Mouse (Mus musculus) layer of hippocampus, postnatal 25 days (tissue): Measurements from ENCODE around the gene Exoc2. TPM values are rescaled to one million over a fixed set of nuclear protein-coding genes. Genes with fewer than 3 reads are reported as not detected.

ENCODE experiments used
- DNase-seq, 2 experiments: peaks; one replicate each; pipeline ENCODE4 v3.0.0; 2022; ENCODE audit warnings: mixed read lengths in 2 of 2, low spot score in 1 of 2; ENCODE audit errors: extremely low spot score in 1 of 2
- total RNA-seq, 2 experiments: library from RNA; stranded (reverse); gene quantifications; 2 replicates each; pipeline ENCODE4 v1.2.3; 2021

Exoc2 gene
- total RNA-seq, 2 experiments from 2014 or later, result 39.3 to 46.3 TPM

DNA sequence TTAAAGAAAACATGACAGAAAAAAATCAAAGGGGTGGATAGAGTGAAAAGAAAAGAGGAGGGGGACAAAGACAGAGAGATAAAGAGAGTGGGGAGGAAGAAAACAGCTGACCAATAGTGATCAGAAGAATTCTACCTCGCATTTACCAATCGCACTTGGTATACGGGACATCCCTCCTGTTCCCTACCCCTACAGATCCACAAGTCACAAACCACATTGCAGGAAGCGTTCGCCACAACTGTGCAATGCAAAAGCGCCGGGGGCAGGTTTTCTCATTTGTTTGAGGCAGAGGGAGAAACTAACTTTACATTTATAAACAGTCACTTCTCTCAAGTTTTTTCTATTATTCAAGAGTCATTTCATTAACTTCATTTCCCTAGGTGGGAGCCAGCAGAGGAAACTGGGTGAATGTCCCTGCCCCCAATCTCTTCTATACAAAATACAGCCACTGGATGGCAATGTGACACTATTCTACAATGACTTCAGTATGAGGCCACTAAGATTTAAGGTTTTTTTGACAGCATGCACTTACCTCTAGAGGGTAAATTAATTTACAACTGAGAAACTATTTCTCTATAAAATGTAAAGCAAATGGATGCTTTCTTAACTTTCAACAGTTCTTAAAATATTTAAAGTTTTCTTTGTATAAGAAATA, 72.4 kb downstream of the Exoc2 start:
- DNase-seq, result no peak

DNA sequence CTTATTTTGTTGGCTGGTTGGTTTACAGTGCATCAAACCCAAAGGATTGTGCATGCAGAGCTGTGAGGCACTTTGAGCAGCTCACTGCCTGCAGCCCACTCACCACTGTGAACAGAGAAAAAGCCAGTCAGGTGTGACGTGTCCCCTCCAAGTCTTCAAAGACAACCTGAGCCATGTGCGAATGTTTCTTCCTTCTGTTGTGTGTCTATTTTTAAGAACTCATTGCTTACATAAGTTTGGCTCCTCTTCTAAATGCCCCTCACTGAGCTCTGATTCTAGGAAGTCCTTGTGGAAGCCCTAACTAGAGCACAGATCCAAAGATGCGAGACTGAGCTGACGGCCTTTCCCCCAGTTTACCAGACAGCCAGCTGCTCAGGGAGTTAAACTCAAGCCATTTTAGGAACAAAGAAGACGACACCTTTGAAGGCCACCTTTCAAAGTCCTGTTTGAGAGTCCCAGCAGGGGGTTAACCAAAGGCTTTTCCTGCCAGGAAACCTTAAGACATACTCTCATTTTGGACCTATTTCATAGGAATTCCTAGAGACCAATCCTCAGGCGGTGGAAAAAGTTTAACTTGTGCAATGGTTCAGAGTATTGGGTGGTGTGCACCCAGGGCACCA, 79.8 kb downstream of the Exoc2 start:
- no peak for DNase-seq

DNA sequence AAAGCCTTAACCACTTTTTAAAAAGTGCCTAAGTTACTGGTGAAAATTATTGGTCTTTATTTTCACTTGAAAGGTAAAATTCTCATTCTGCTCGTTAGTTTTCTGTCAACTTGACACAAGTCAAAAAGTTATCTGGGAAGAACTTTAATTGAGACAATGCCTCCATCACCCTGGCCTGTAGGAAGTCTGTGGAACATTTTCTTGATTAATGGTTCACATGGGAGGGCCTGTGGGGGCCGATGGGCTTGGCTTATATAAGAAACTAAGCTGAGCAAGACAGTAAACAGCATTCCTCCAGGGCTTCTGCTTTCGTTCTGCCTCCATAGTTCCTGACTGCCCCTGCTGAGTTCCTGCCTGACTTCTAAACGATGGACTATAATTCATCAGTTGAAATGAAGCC, 81.6 kb downstream of the Exoc2 start:
- DNase-seq, result no peak

DNA sequence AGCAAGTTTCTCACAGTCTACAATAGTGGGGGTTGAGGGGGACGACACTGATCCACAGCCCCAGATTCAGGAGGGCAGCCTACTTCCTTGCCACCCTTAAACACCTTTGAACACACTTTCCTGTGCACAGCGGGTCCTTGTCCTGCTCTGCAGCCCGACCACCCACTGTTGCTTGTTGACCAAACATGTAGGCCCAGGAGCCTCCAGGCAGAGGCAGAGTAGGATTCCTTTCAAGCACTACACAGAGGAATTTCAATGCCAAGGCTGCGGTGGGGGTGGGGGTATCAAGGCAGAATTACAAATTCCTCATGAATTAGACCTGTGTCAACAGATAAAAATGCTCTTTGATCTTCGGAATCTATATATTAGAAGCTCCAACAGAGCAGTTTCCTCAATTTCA, 82.7 kb downstream of the Exoc2 start:
- no peak for DNase-seq

DNA sequence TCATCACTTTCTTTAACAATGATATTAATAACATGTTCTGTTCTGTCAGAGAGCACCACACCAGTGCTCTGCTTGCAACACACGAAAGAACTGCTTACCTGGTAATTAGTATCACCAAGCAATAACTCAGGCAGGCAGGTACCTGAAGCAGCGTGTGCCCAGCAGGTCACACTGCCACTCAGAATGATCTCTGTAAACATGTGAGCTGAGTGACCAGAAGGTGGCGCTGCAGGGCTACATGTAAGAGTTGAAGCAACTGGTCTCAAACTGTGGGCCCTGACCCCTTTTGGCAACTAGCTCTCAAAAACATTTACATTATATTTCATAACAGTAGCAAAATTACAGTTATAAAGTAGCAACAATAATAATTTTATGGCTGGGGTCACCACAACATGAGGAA, 85.4 kb downstream of the Exoc2 start:
- DNase-seq, result peak; percentile 49 to 85

DNA sequence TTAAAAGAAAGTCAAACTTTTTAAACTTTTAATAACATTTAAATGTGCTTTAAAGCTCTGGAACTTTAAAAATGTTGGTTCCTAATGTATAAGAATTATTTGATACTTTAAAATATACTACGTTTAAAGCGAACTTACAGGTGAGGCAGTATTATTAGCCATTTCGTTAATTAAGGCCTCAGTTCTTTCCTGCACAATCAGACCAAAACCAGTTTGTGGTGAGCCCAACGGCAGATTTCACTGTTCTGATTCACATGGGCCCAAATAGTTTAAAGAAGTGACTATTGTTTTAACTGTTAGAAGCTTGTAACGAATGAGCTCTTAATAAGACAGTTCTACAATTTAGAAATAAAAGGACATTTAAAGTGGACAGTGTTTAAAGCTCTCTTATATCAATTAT, 93.6 kb downstream of the Exoc2 start:
- no peak for DNase-seq

DNA sequence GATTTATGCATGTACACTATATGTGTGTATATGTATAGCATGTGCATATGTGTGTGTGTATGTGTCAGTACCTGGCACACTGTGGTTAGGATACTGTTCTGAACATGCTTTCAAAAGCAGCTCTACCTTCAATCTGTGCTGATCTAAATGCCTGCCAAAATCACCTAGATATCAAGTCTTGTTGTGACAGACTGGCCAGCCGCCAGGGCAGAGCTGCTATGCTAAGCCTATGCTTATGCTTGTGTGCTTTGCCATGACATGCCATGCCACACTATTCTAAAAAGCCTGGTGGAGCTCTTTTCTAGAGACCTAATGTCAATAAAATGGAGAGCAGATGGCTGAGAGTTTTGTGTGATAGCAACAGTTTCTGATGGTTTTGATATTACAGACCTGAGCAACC, 94.0 kb downstream of the Exoc2 start:
- no peak for DNase-seq

DNA sequence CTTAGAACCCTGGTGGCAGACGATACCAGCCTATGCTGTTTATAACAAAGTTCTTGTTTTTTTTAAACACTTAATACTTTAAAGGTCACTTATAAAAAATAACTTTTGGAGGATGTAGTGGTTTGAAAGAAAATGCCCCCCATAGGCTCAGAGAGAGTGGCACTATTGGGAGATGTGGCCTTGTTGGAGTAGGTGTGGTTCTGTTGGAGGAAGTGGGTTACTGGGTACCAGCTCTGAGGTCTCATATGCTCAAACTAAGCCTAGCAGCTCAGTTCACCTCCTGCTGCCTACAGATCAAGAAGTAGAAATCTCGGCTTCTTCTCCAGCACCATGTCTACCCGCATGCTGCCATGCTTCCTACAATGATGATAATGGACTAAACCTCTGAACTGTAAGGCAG, 98.1 kb downstream of the Exoc2 start:
- no peak for DNase-seq

DNA sequence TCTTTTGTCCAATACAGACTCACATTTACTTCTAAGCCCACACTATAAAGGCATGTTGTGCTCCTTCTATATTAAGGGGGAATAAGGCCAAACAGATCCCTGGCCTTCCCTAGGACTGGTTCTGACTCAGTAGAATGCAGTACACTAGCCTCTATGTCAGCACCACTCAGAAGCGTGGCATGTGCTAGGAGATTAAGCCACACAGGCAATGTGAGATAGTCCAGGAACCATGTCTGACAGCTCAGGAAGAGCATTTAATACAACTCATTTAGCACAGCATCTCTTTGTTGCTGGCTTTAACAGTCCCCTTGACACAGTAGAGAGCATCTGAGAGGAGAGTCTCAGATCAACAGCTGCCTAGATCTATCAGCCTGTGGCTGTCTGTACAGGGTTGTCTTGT, 100.4 kb downstream of the Exoc2 start:
- no peak for DNase-seq

DNA sequence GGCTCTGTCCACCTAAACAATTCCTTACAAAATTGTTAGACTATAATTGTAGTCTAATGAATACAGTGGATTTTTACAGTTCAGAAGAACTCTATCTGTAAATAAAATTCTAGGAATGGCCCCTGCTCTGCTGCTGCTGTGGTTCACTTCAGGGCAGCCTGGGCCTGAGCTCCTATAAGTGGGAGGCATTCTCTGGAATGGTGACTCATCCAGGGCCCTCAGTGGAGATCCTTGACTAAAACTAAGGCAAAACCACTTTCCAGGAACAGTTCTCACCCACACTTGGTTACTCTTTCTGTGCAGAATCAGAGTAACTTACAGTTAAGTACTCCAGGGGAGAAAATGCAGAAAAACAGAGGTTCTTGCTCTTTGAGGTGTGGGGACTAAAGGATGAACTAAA, 108.4 kb downstream of the Exoc2 start:
- no peak for DNase-seq

DNA sequence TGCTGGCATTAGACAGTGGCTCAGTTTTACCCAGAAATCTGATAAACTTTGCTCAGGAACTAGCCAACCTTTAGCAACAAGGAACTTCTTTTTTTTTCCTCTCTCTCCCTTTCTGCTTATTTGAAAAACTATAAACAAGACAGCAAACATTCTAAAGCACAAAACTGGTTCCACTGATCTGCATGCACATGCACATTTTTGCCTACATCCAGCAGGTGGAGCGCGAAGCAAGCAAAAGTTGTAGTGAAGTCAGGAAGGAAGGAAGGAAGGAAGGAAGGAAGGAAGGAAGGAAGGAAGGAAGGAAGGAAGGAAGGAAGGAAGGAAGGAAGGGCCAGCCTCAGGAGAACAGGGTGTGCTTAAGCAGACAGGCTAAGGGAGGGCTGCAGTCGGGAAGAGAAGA, 109.9 kb downstream of the Exoc2 start:
- DNase-seq, result no peak

DNA sequence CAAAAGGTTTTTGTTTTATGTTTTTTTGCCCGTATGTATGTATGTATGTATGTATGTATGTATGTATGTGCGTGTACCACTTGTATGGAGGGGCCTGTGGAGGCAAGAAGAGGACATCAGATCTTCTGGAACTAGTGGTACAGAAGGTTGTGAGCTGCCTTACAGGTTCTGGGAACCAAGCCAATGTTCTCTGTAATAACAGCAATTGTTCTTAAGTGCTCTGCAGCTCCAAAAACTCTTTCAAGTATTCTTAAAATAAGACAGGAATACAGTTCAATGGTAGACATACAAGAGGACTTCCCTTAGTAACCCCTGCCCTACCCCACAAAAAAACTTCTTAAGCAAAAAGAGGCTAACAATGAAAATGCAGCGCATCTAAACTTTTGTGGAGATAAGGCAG, 115.5 kb downstream of the Exoc2 start:
- no peak for DNase-seq

DNA sequence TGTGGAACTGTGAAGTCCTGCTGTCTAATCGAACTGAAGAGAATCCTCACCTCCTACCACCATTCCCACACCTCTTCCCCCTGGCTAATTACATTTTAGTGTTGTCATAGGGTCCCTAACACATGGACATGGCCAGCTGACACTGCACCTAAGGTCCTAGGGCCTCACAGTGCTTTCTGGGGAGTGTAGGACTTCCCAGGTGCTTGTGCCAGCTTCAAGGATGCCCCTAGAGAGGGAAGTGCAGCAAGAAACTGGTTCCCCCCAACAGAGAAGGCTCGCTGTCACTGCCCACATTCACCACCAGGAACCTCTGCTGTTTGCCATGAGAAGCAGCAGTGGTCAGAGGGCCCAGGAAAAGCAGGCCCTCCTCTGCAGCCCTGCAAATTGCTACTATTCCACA, 123.2 kb downstream of the Exoc2 start:
- no peak for DNase-seq

DNA sequence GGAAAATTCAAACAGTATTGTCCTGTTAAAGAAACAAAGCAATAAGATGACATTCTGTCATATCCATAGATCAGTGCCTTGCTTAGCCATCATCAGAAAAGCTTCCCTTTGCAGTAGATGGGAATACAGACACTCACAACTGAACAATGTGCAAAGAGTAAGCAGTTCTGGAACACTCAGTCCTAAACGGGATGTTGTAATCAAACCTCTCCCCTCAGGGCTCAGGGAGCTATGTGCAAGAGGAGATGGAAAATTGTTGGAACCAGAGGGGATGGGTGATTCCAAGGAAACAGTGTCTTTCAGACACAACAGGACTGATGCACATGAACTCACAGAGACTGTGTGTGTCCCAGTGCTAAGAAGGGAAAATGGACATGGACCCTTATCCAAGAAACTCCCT, 125.9 kb downstream of the Exoc2 start:
- no peak for DNase-seq

DNA sequence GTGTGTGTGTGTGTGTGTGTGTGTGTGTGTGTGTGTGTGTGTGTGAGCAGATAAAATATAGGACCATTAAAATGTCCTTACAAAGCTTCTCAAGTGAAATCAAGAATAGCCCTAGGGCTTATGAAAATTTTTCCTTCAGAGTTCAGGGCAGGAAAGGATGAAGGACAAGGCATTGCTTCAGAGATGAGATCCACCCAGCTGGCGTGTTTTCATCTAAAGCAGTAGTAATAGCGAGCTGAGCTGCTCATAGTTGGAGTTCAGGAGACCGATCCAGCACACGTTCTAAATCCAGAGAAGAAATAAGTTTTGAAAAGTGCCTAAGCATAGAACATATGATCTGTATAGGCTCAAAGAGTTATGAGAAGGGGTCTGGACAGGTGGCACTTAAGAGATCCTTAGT, 127.4 kb downstream of the Exoc2 start:
- DNase-seq, result no peak

DNA sequence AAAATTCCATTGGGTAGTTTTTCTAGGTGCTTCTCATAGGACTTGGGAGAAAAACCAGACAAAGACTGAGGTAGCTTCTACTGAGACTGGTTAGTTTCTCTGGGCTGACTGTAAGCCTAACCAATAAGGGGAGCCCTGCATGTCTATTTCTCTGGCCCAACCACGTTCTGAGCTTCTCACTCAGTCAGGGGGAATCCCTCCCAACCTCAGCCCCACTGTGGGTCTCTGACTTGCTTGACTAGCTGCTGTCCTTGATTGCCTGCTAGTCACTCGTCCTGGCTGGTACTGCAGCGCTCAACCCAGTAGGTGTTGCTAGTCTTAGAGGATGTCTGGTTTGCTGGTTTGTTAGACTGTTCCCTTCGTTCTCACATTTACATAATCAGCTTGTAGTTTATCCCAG, 130.8 kb downstream of the Exoc2 start:
- no peak for DNase-seq

DNA sequence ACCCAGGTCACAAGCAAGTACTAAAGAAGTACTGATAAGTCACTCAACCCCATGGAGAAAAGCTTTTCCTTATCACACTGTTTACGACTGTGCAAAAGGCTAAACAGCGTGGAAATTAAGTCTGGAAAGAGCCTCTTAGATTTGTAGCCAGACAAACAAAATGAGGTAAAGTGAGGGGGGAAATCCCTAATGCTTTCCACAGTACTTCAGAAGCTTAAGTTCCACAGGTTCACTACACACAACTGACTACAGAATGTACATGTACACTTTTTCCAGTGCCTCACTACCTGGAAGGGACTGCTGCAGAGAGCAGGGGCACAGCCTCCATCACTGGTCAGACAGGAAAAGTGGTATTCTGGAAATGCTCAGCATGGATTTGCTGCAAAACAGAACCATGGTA, 132.1 kb downstream of the Exoc2 start:
- DNase-seq, result no peak

DNA sequence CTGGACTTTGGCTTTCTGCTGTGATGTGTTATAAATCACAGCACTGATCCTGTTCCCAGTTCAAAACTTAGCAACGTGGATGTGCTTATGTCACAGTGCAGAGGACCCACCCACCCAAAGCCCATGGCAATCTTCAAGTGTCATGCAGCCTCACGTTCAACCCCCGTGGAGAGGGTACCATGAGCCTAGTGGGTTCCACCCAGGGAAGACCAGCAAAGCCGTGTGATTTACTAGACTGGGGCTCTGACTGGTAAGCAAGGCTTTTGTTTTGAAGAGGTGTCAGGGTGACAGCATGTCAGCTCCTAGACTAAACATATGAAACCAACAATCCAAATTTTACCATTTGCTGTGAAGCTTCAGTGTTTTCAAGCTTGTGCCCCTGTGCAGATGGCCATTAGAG, 132.6 kb downstream of the Exoc2 start:
- DNase-seq, result no peak

DNA sequence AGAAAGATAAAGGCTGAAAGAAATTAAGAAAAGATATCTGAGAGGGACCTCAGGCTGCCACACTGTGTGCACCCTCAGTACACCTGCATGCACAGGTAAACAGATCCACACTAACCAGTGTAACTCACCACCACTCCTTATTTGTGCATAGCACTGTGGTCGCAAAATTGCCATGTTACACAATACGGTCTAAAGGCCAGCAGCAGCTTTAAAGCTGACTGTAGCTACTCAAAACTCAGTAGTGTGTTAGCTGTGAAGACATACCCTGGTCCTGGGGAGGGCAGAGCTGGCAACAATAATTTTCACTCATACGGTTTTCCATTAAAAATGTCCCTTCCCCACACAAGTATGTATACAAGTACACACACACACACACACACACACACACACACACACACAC, 133.2 kb downstream of the Exoc2 start:
- no peak for DNase-seq

DNA sequence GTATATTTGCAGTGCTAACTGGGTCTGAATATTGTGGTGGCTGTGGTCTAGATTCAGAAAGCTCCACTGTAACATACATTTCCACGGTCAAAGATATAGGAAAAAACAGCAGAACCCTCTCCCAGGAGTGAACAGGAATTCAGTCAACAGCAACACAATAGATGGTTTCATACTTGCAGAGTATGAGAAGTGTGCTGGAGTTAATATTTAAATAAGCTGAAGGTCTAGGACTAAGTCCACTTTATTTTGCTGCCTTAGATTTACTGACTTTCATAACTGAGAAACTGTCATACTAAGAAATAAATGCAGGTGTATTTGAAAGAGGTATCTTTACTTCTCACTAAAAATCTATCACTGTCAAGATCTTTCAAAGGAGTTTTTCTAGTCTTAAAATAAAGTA, 137.6 kb downstream of the Exoc2 start:
- DNase-seq, result no peak

DNA sequence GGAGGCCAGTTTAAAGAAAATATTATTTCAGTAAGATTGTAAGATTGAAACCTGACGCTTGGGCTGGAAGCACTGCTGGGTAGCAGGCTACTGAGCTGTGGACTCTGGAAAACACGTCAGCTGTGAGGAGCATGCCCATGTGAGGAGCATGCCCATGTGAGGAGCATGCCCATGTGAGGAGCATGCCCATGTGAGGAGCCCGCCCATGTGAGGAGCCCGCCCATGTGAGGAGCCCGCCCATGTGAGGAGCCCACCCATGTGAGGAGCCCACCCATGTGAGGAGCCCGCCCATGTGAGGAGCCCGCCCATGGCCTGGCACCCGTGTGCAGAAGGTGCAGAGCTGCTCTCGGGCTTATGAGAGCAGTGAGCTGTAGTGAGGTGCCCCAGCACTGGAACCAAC, 139.0 kb downstream of the Exoc2 start:
- no peak for DNase-seq

DNA sequence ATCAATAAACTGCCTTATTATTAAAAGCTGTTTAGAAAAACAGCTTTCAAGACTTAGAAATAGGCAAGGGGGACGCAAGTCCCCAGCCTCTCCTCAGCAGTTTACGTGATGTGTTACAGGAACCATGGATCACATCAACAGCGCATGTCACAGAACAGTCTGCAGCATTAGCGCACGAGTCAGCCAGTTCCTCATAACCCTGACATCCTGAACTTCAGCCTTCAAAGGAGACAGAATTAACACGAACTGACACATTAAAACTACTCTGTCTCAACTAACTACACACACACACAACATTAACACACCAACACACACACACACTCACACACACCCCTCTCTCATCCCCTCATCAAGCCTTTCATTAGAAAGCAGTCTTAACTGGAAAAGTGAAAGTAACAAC, 139.5 kb downstream of the Exoc2 start:
- DNase-seq, result no peak
